Mouse (Mus musculus) hindbrain, embryonic 14.5 days (tissue): ENCODE measurements at regions not wholly inside any gene's neighbourhood (a gene's known extent, or its start where the extent isn't known, plus 50 kb on each side); places are given as distances from the start of the nearest gene placed in this dataset.

ENCODE experiments used
- ATAC-seq: fragments of 200-750 bp; cut with Nextera tagmentation; 2 replicates; pipeline ENCODE4 v1.8.0; 2017; ENCODE audit warnings: moderate number of reproducible peaks, mild to moderate bottlenecking, moderate TSS enrichment, moderate library complexity; ENCODE audit not compliant: low FRiP score
- DNase-seq: peaks from one replicate; pipeline ENCODE4 v3.0.0-alpha.2; 2015; ENCODE audit warnings: low spot score
- H3K27ac ChIP-seq: fragments of 300-500 bp; sonication (generic); 2 replicates; pipeline ENCODE4 v1.5.1; 2014; ENCODE audit warnings: mild to moderate bottlenecking, moderate library complexity
- H3K27me3 ChIP-seq: fragments of 300-500 bp; sonication (generic); 2 replicates; pipeline ENCODE4 v1.6.1; 2014; ENCODE audit warnings: mild to moderate bottlenecking, low read length, mixed read lengths; ENCODE audit not compliant: control insufficient read depth, insufficient read depth
- H3K36me3 ChIP-seq: fragments of 300-500 bp; sonication (generic); replicated peaks from 2 replicates; pipeline ENCODE4 v1.6.1; 2014; ENCODE audit not compliant: control insufficient read depth, insufficient read depth
- H3K4me1 ChIP-seq: fragments of 300-500 bp; sonication (generic); replicated peaks from 2 replicates; pipeline ENCODE4 v1.6.1; 2014; ENCODE audit warnings: antibody characterized with exemption, low read length, mixed read lengths; ENCODE audit not compliant: control insufficient read depth, insufficient read depth
- H3K4me2 ChIP-seq: fragments of 300-500 bp; sonication (generic); replicated peaks from 2 replicates; pipeline ENCODE4 v1.6.1; 2014; ENCODE audit warnings: mild to moderate bottlenecking, moderate library complexity
- H3K4me3 ChIP-seq: fragments of 300-500 bp; sonication (generic); replicated peaks from 2 replicates; pipeline ENCODE4 v1.5.1; 2014; ENCODE audit warnings: mild to moderate bottlenecking, low read length
- H3K9ac ChIP-seq: fragments of 300-500 bp; sonication (generic); 2 replicates; pipeline ENCODE4 v1.6.1; 2014
- H3K9me3 ChIP-seq: fragments of 300-500 bp; sonication (generic); 2 replicates; pipeline ENCODE4 v1.6.1; 2016; ENCODE audit warnings: low read length; ENCODE audit not compliant: control insufficient read depth
- WGBS: fragments of 180-500 bp; shearing (Covaris S2); extraction: QIAGEN DNeasy Blood & Tissue Kit; methylation state at CpG from one replicate; pipeline ENCODE4 v1.1.7; 2014; 5-methylcytosine and 5-hydroxymethylcytosine counted together

DNA sequence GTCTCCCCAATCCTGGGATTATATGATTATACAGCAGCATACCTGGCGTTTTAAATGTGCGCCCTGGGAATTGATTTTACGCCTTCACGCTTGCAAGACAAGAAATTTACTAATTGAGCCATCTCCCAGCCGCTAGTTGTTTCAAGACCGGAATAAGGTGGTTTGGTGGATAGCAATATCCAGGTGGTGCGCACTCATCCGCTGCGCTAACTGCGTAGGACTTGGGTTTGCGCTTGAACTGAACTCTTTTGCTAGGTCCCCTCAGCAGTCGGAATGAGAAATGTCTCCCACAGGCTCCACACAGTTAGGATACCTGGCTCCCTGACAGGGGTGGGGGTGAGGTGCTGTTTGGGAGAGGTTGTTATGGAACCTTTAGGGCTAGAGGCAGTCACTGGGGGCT, 136.4 kb upstream of the Rybp start:
- Histone ChIP-seq H3K9me3 (no peaks in the 10 kb centered on the region), H3K27me3 (peaks cover 19% of the 10 kb centered on the region), H3K36me3 (no peaks in the 10 kb centered on the region), H3K4me1 (peaks cover 15% of the 10 kb centered on the region), H3K4me3 (no peak overlapping the region), H3K27ac (no peak overlapping the region), H3K9ac (no peak overlapping the region), H3K4me2 (no peak overlapping the region)
- WGBS = 89% methylated on average over 12 of the region's 12 CpGs
- DNase-seq (no peak), ATAC-seq (no peak)

DNA sequence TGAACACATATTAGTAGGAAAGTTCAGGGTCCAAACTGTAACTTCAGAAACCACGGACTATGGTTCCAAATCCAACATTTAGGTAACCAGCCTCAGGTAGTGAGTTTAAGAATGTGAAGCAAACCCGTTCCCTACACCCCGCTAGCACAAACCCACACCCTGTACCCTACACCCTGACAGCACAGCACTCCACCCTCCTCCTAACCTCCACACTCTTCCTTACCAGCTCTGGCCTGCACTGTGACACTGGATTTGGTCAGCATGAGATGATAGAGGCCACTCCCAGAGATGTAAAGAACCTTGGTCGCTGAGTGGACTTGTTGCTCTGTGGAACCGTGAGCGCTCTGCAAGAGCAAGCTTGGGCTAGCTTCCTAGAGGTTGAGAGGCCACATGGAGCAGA, 135.3 kb upstream of the Rybp start:
- no peak overlapping the region for H3K27ac ChIP-seq
- ATAC-seq (no peak), DNase-seq (no peak)
- no peak overlapping the region for H3K9ac ChIP-seq
- no peak overlapping the region for H3K4me2 ChIP-seq
- H3K27me3 ChIP-seq = peaks cover 15% of the 10 kb centered on the region
- H3K9me3 ChIP-seq = no peaks in the 10 kb centered on the region
- peaks cover 15% of the 10 kb centered on the region for H3K4me1 ChIP-seq
- no peak overlapping the region for H3K4me3 ChIP-seq
- 75% methylated on average over 6 of the region's 6 CpGs for WGBS
- H3K36me3 ChIP-seq = no peaks in the 10 kb centered on the region

DNA sequence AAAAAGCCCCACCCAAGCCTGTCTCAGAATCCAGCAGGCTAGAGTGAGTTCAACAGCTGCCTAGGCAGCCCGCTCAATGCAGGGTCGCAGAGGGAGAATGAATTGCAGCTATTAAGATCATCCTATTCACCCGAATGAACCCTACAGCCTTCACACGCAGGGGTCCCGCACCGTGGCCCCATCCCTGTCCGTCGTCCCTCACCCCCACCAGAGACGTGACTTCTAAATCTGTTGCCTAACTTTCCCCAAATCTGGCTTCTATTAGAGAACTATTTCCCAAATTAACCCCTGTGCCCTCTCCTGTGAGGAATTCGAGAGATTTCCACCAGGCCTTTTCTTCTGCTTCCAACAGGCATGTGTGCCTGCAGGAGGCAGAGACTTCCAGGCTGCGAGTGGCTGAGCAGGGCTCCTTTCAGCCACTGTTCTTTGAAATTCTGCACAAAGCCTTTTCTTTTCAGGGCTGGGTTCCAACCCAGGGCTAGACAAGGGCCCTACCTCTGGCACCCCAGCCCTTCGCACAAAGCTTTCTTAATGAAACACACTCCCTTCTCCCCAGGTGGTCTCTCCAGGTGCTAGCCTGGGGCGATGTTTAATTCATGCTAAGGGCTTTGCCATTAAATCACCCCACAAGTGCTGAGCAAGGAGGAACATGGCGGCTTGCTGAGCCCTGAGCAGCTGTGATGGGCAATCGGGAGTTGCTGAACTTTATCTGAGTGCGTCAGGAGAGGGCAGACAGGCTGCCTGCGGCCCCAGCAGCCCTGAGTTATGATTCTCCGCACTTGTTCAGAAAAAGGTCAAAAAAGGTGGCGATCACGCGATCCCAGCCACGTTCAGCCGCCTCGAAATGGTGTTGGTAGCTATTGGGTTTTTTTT, 134.7 kb upstream of the Rybp start:
- Histone ChIP-seq H3K4me3 (no peak overlapping the region), H3K27me3 (peaks cover 10% of the 10 kb centered on the region), H3K9me3 (no peaks in the 10 kb centered on the region), H3K4me1 (peaks cover 15% of the 10 kb centered on the region), H3K9ac (no peak overlapping the region), H3K36me3 (no peaks in the 10 kb centered on the region), H3K4me2 (peak overlapping the region; percentile 12; the same call in 1 of the 2 replicates), H3K27ac (no peak overlapping the region)
- ATAC-seq (no peak), DNase-seq (no peak)
- 7% methylated on average over 24 of the region's 24 CpGs for WGBS

DNA sequence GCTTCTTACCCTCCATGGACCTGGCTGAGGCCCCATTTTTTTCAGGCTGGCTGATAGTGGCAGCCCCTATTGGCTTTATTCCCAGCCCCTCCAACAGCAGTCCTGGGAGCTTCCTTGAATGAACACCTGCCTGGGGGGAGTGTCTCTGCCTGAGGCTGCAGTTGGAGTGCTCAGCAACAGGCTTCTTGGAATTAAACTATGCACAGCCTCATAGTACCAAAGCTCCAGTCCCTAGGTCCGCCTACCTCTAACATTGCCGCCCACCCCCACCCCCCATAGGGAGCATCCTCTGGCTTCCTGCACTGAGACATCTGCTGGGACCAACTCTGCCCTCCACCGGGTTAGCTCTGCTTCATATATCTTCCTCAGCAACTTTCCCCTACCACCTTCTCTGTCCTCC, 133.3 kb upstream of the Rybp start:
- no peak for DNase-seq
- H3K4me2 ChIP-seq = no peak overlapping the region
- WGBS = 47% methylated on average over 3 of the region's 3 CpGs

DNA sequence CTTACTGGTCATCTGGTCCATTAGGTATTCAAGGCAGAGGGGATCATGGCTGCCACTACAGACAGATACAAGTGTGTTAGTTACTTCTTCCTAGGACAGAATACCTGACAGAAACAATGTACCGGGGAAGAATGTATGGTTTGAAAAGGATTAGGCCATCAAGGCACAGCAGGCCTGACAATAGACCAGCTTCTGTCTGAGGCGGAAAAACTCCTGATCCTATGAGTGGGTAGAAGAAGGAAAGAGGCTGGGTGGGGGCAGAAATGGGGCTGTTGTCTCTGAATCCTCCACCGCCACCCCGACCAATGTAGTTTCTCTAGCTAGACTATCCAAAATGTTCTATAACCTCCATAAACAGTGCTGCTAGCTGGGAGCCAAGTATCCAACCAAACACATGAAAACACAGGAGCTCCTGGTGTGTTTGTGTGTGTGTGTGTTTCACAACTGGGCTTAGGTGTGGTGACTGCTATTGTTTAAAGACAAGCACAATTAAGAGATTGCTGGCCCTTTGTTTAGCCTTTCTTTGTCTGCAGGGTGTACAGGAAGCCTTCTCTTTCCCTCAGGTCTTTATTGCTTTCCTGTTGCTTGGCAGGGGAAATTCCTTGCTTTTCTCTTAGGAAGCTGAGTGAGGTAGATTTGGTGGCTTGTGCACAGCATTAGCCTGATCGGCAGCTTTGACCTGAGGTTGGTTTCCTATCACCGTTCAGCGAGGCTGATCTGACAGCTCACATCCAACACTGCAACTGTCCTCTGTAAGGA, 132.7 kb upstream of the Rybp start:
- 61% methylated on average over 7 of the region's 7 CpGs for WGBS
- no peaks in the 10 kb centered on the region for H3K9me3 ChIP-seq
- no peak for ATAC-seq
- H3K4me1 ChIP-seq = peaks cover 15% of the 10 kb centered on the region
- peaks cover 5% of the 10 kb centered on the region; the same call in 1 of the 2 replicates for H3K27me3 ChIP-seq
- no peak overlapping the region for H3K4me3 ChIP-seq
- H3K27ac ChIP-seq = no peak overlapping the region
- no peak for DNase-seq
- H3K36me3 ChIP-seq = no peaks in the 10 kb centered on the region
- H3K4me2 ChIP-seq = no peak overlapping the region
- no peak overlapping the region for H3K9ac ChIP-seq

More for the DNA sequence above, 133.3 kb upstream of the Rybp start:
- no peaks in the 10 kb centered on the region for H3K36me3 ChIP-seq
- H3K4me1 ChIP-seq = peaks cover 15% of the 10 kb centered on the region
- H3K9ac ChIP-seq = no peak overlapping the region
- no peaks in the 10 kb centered on the region for H3K9me3 ChIP-seq
- no peak overlapping the region for H3K27ac ChIP-seq
- H3K4me3 ChIP-seq = no peak overlapping the region
- no peak; the same call in 1 of the 2 replicates for ATAC-seq
- H3K27me3 ChIP-seq = peaks cover 5% of the 10 kb centered on the region; the same call in 1 of the 2 replicates

DNA sequence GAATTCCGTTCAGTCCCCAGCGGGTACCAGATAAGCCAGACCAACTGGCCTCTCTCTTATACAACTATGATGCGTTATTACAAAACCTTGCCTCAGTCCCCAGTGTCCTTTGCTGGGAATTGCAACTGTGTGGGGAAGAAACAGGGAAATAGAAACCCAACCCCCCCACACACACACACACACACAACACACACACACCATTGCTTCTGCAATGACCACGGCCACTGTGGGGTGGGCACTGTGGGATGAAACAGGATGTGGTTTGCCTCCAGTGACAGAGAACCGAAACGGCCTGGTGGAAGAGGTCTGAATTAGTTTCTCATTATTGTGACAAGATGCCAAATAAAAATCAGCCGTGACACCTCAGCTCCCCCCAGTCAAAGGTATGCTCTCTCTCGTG, 128.8 kb upstream of the Rybp start:
- no peak for ATAC-seq
- H3K4me3 ChIP-seq = no peak overlapping the region
- no peaks in the 10 kb centered on the region for H3K9me3 ChIP-seq
- H3K4me1 ChIP-seq = 0 out of 2 replicates have a peak, but pooled peaks cover 4% of the 10 kb centered on the region
- DNase-seq = no peak
- H3K27ac ChIP-seq = no peak overlapping the region
- H3K27me3 ChIP-seq = no peaks in the 10 kb centered on the region
- H3K9ac ChIP-seq = no peak overlapping the region
- H3K36me3 ChIP-seq = no peaks in the 10 kb centered on the region
- WGBS = 74% methylated on average over 8 of the region's 8 CpGs
- no peak overlapping the region for H3K4me2 ChIP-seq

DNA sequence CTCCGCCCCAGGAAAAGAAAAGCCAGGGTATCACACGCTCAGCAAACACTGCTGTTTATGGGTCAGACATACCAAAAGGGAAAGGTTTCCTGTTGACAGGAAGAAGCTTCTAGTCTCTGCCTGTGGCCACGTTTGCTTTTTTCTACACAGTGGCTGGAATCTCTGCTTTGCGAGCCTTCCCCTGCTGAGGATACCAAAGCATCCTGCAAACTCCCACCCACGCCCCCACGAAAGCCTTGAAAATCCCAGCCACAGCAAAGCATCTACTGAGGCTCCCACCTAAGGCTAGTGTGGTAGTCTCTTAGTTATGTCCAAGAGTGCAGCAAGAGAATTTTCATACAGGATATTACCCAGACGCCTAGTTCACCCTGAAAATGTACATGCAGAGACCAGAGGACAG, 128.2 kb upstream of the Rybp start:
- 74% methylated on average over 7 of the region's 7 CpGs for WGBS
- Histone ChIP-seq H3K27me3 (no peaks in the 10 kb centered on the region), H3K36me3 (no peaks in the 10 kb centered on the region), H3K4me1 (0 out of 2 replicates have a peak, but pooled peaks cover 2% of the 10 kb centered on the region), H3K9ac (no peak overlapping the region), H3K27ac (no peak overlapping the region), H3K4me3 (no peak overlapping the region), H3K9me3 (no peaks in the 10 kb centered on the region), H3K4me2 (no peak overlapping the region)
- DNase-seq (no peak), ATAC-seq (no peak)

DNA sequence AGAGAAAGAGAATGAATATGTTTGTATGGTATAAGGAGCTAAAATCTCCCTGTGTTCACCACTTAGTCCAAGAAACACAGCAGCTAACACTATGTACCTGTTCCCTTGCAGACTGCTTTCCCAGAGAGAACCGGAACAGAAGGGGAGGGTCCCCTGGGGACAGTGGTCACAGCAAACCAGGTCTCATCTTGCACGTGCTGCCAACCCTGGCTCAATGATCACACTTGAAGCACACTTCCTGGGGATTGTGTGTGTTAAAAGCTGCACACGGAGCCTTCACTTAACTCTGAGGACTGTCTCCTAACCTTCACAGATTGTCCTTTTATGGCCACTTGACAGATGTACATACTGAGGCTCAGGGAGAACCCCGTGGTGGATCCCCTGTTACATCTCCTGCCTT, 127.6 kb upstream of the Rybp start:
- Histone ChIP-seq H3K9me3 (no peaks in the 10 kb centered on the region), H3K4me2 (no peak overlapping the region), H3K4me1 (no peaks in the 10 kb centered on the region), H3K9ac (no peak overlapping the region), H3K27me3 (no peaks in the 10 kb centered on the region), H3K4me3 (no peak overlapping the region), H3K36me3 (no peaks in the 10 kb centered on the region), H3K27ac (no peak overlapping the region)
- ATAC-seq (no peak), DNase-seq (no peak)
- whole genome bisulfite sequencing = 58% methylated on average over 4 of the region's 4 CpGs

DNA sequence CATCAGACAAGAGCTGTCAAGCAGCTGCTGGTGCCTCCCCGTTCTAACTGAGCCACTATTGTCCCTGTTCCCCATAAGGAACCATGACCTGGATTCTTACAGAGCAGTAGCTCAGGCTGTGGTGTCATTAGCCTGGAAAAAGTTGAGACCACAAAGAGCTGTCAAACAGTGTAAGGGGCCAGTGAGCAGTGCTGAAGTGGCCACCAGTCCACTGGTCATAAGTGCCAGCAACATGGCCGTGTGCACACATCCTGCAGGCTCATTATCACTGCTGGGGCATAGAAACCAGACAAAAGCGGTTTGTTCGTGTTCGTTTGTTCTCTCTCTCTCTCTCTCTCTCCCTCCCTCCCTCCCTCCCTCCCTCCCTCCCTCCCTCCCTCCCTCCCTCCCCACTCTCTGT, 125.2 kb upstream of the Rybp start:
- no peaks in the 10 kb centered on the region for H3K4me1 ChIP-seq
- H3K9ac ChIP-seq = no peak overlapping the region
- H3K9me3 ChIP-seq = no peaks in the 10 kb centered on the region
- 24% methylated on average over 5 of the region's 5 CpGs for WGBS
- H3K4me2 ChIP-seq = no peak overlapping the region
- H3K27me3 ChIP-seq = no peaks in the 10 kb centered on the region
- DNase-seq (no peak), ATAC-seq (no peak)
- no peak overlapping the region for H3K4me3 ChIP-seq
- no peaks in the 10 kb centered on the region for H3K36me3 ChIP-seq
- H3K27ac ChIP-seq = no peak overlapping the region
